Mouse (Mus musculus) bone marrow macrophage, adult 2 months (primary cell): ENCODE data around the gene Tnks1bp1.

Experiments
- CTCF ChIP-seq: IDR thresholded peaks from 2 replicates; pipeline ENCODE4 v1.5.1; 2012; ENCODE audit warnings: low read depth, mild to moderate bottlenecking, low read length, moderate library complexity
- POLR2A ChIP-seq: IDR thresholded peaks from 2 replicates; pipeline ENCODE4 v1.6.1; 2012; ENCODE audit warnings: mild to moderate bottlenecking, low read depth, low read length, borderline replicate concordance

GRCm38 (mm10) chr2:85067903-85068625 lies 20.2 kb downstream of the Tnks1bp1 start:
- TF ChIP-seq CTCF (no peak), POLR2A (no peak)
